Mouse (Mus musculus) hindbrain, postnatal 0 days (tissue): ENCODE measurements around the gene Larp4b. TPM values are rescaled to one million over a fixed set of nuclear protein-coding genes. Genes with fewer than 3 reads are reported as not detected.

ENCODE experiments used
- ATAC-seq: fragments of 200-750 bp; cut with Nextera tagmentation; 2 replicates; pipeline ENCODE4 v1.8.0; 2017; ENCODE audit warnings: mild to moderate bottlenecking, moderate TSS enrichment, moderate library complexity
- DNase-seq: peaks from one replicate; pipeline ENCODE4 v3.0.0-alpha.2; 2015; ENCODE audit warnings: low spot score
- H3K27ac ChIP-seq: fragments of 300-500 bp; sonication (generic); 2 replicates; pipeline ENCODE4 v1.5.1; 2014; ENCODE audit warnings: mild to moderate bottlenecking
- H3K27me3 ChIP-seq: fragments of 300-500 bp; sonication (generic); 2 replicates; pipeline ENCODE4 v1.6.1; 2014; ENCODE audit warnings: low read length, mixed read lengths; ENCODE audit not compliant: insufficient read depth
- H3K36me3 ChIP-seq: fragments of 300-500 bp; sonication (generic); 2 replicates; pipeline ENCODE4 v1.6.1; 2014; ENCODE audit warnings: low read length, mixed read lengths; ENCODE audit not compliant: insufficient read depth
- H3K4me1 ChIP-seq: fragments of 300-500 bp; sonication (generic); 2 replicates; pipeline ENCODE4 v1.6.1; 2014; ENCODE audit warnings: antibody characterized with exemption, low read length, mixed read lengths; ENCODE audit not compliant: insufficient read depth
- H3K4me2 ChIP-seq: fragments of 300-500 bp; sonication (generic); 2 replicates; pipeline ENCODE4 v1.6.1; 2014; ENCODE audit warnings: low read depth, mild to moderate bottlenecking, low read length, moderate library complexity, mixed read lengths
- H3K4me3 ChIP-seq: fragments of 300-500 bp; sonication (generic); 2 replicates; pipeline ENCODE4 v1.5.1; 2014; ENCODE audit warnings: low read length
- H3K9ac ChIP-seq: fragments of 300-500 bp; sonication (generic); replicated peaks from 2 replicates; pipeline ENCODE4 v1.6.1; 2014; ENCODE audit warnings: mild to moderate bottlenecking, low read length, moderate library complexity, mixed read lengths
- H3K9me3 ChIP-seq: fragments of 300-500 bp; sonication (generic); 2 replicates; pipeline ENCODE4 v1.6.1; 2016; ENCODE audit warnings: low read length, mixed read lengths
- CTCF ChIP-seq: IDR thresholded peaks from 2 replicates; pipeline ENCODE4 v1.5.1; 2016; ENCODE audit warnings: antibody characterized with exemption, control low read depth, low read depth
- WGBS: fragments of 180-500 bp; shearing (Covaris S2); extraction: QIAGEN DNeasy Blood & Tissue Kit; methylation state at CpG from one replicate; pipeline ENCODE4 v1.1.7; 2014; 5-methylcytosine and 5-hydroxymethylcytosine counted together
- polyA plus RNA-seq: library from polyadenylated mRNA; unstranded; fragments of >200 nt; fragmentation: Nextera tagmentation; extraction: Ambion mirVana; gene quantifications from 2 replicates; pipeline ENCODE4 v1.2.1, GENCODE M21; 2015
- total RNA-seq: library from RNA; depleted of rRNA; stranded (reverse); fragments of >200 nt; gene quantifications from 2 replicates; pipeline ENCODE4 v1.2.3, GENCODE M21; 2014

Gene Larp4b
- total and polyA plus RNA-seq, 2 experiments from 2014 or later, result 32.6 to 57.8 TPM

- H3K27me3 ChIP-seq, result no peaks in the 10 kb centered on the region
- H3K4me2 ChIP-seq, result no peak overlapping the region
- H3K27ac ChIP-seq, result no peak overlapping the region
- H3K9me3 ChIP-seq, result no peaks in the 10 kb centered on the region
- H3K4me3 ChIP-seq, result no peak overlapping the region
- no peak overlapping the region for H3K9ac ChIP-seq
- no peaks in the 10 kb centered on the region for H3K36me3 ChIP-seq
- H3K4me1 ChIP-seq, result no peaks in the 10 kb centered on the region
- DNase-seq (no peak), ATAC-seq (no peak)
- WGBS, result 68% methylated on average over 5 of the region's 5 CpGs
- no peak for TF ChIP-seq CTCF
Observed at GRCm38 (mm10) chr13:9099289-9099688, 5.6 kb downstream of the Larp4b start.

DNA sequence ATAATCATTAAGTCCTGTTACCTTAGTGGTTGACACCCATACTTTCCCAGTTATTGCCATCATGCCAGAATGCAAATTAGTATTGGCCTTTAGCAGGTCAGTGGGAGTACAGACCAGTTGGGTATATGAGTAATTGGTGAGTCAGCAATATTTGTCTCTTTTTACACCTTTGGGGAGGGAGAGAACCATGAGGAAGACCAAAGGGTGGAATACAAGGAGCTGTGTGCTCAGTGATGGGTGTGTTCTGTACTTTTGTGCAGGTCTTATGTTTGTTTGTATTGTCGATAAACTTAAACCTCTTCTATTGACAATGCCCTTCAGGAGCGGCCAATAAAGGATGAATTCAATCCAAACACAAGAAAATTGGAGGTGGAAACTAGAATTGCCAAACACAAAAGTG is 6.8 kb downstream of the Larp4b start:
- DNase-seq (no peak), ATAC-seq (no peak)
- Histone ChIP-seq H3K27me3 (no peaks in the 10 kb centered on the region), H3K36me3 (no peaks in the 10 kb centered on the region), H3K9me3 (no peaks in the 10 kb centered on the region), H3K27ac (no peak overlapping the region), H3K9ac (no peak overlapping the region), H3K4me2 (no peak overlapping the region), H3K4me3 (no peak overlapping the region), H3K4me1 (no peaks in the 10 kb centered on the region)
- TF ChIP-seq CTCF, result no peak
- 95% methylated on average over 2 of the region's 2 CpGs for WGBS

GRCm38 (mm10) chr13:9106246-9106645 is 12.6 kb downstream of the Larp4b start:
- H3K9ac ChIP-seq, result no peak overlapping the region
- no peaks in the 10 kb centered on the region for H3K9me3 ChIP-seq
- DNase-seq (no peak), ATAC-seq (no peak)
- no peaks in the 10 kb centered on the region for H3K4me1 ChIP-seq
- TF ChIP-seq CTCF, result no peak
- H3K27me3 ChIP-seq, result no peaks in the 10 kb centered on the region
- no peak overlapping the region for H3K27ac ChIP-seq
- no peak overlapping the region for H3K4me3 ChIP-seq
- WGBS, result 67% methylated on average over 5 of the region's 5 CpGs
- no peak overlapping the region for H3K4me2 ChIP-seq
- no peaks in the 10 kb centered on the region for H3K36me3 ChIP-seq

DNA sequence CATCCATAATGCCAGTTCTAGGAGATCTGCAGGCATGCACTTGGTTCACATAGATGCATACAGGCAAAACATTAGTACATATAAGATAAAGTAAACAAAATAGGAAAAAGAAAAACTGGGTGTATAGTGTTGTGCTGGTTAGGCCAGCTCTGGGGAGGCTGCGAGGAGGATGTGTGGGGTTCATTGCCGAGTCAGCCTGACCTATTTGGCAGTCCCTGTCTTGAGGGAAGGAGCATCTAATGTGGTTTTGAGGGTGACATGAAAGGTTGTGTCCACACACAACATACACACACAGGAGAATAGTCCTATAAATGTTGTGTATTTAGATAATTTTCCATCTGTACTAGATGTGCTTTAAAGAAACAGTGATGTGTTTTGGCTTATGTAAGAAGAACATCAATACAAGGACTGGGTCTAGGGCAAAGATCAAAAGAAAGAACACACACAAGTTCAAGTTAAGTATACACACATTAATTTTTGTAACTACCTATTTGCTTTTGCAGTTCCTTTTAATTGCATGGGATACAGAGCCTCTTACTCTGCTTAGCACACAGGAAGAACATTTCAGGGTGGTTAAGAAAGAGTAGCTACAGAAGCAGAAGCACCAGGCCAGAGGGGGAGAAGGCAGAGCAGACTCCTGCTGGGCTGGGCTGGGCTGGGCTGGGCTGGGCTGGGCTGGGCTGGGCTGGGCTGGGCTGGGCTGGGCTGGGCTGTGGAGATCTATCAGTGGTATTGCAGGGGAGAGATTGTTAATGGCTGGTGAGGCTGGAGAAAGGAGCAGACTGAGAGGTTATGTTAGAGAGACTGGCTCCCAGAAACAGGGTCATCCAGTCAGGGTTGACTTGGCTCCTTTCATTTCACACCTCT is 13.5 kb downstream of the Larp4b start:
- H3K9ac ChIP-seq, result no peak overlapping the region
- H3K36me3 ChIP-seq, result no peaks in the 10 kb centered on the region
- no peak overlapping the region for H3K4me3 ChIP-seq
- H3K27me3 ChIP-seq, result no peaks in the 10 kb centered on the region
- H3K9me3 ChIP-seq, result no peaks in the 10 kb centered on the region
- H3K4me2 ChIP-seq, result no peak overlapping the region
- DNase-seq (no peak), ATAC-seq (no peak)
- H3K4me1 ChIP-seq, result no peaks in the 10 kb centered on the region
- TF ChIP-seq CTCF, result no peak
- WGBS, result 82% methylated on average over 2 of the region's 2 CpGs
- no peak overlapping the region for H3K27ac ChIP-seq

GRCm38 (mm10) chr13:9113735-9114134 is 20.1 kb downstream of the Larp4b start:
- H3K9me3 ChIP-seq, result no peaks in the 10 kb centered on the region
- WGBS, result 93% methylated on average over 3 of the region's 3 CpGs
- H3K27me3 ChIP-seq, result no peaks in the 10 kb centered on the region
- H3K36me3 ChIP-seq, result no peaks in the 10 kb centered on the region
- H3K4me1 ChIP-seq, result no peaks in the 10 kb centered on the region
- no peak overlapping the region for H3K4me3 ChIP-seq
- no peak overlapping the region for H3K4me2 ChIP-seq
- no peak for TF ChIP-seq CTCF
- no peak for ATAC-seq
- DNase-seq, result no peak
- H3K9ac ChIP-seq, result no peak overlapping the region
- H3K27ac ChIP-seq, result no peak overlapping the region

DNA sequence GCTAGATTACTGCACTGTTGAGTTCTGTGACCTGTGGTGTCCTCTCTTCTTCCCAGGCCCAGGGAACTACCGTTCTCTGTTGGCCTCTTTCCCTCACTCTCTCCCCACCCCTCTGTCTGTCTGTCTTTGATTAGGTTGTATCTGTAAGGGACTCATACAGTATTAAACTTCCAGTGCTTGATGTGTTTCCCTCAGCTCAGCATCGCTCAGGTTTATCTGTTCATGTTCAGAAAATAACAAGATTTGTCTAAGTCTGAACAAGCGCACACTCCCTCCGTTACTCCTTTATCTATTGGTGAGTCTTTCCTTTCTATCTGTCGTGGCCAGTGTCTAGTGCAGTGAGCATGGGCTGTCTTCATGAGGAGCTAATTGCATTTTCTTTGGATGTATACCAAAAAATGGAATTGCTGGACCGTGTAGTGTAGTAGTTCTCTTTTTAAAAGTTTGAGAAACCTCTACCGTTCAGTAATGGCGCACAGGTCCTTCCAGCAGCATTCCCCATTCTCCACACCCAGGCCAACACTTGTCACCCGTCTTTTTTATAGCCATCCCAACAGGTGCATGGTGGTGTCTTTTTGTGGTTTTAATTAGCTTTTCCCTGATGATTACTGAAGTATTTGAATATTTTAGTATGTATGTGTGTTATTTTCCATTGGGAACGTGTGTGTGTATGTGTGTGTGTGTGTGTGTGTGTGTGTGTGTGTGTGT is 27.3 kb downstream of the Larp4b start:
- Histone ChIP-seq H3K27me3 (no peaks in the 10 kb centered on the region), H3K9ac (no peak overlapping the region), H3K27ac (no peak overlapping the region), H3K9me3 (no peaks in the 10 kb centered on the region), H3K36me3 (peaks cover 12% of the 10 kb centered on the region; the same call in 1 of the 2 replicates), H3K4me3 (no peak overlapping the region), H3K4me2 (no peak overlapping the region), H3K4me1 (no peaks in the 10 kb centered on the region)
- ATAC-seq, result no peak
- no peak for TF ChIP-seq CTCF
- DNase-seq, result no peak
- WGBS, result 84% methylated on average over 10 of the region's 10 CpGs
